Mouse (Mus musculus) E14TG2a.4 (cell line): ENCODE data around the gene Itga9.

ENCODE experiments used
- CTCF ChIP-seq: conservative IDR thresholded peaks from 2 replicates; pipeline ENCODE4 v1.5.1; 2014; ENCODE audit warnings: low read length
- POU5F1 ChIP-seq: IDR thresholded peaks from 2 replicates; pipeline ENCODE4 v1.6.1; 2014; ENCODE audit warnings: low read length, borderline replicate concordance

DNA sequence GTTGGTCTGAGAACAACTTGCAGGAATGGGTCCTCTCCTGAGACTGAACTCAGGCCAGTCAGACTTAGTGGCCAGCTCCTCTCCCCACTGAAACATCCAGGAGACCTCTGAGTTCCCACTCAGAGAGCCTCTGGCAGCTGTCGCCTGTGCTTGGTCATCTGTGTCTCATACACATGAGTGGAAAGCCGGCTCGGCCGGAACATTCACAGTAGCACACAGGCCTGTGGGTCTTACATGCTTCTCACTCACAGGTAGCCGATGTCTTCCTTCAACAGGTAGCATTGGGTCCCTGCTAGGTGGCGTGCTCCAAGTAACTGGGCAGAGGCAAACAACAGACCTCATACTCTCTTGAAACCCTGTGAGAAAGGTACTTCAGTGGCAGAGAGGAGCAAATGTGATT is 284.6 kb downstream of the Itga9 start:
- no peak for TF ChIP-seq CTCF
- TF ChIP-seq POU5F1, result no peak
